Mouse (Mus musculus) intestine, embryonic 14.5 days (tissue): ENCODE results near the gene Rsph14. TPM values are rescaled to one million over a fixed set of nuclear protein-coding genes. Genes with fewer than 3 reads are reported as not detected.

Experiments used
- ATAC-seq: fragments of 200-750 bp; cut with Nextera tagmentation; replicated peaks from 2 replicates; pipeline ENCODE4 v1.8.0; 2017; ENCODE audit warnings: low read depth, moderate number of reproducible peaks, moderate TSS enrichment, moderate library complexity; ENCODE audit not compliant: low FRiP score, low TSS enrichment
- DNase-seq: peaks from one replicate; pipeline ENCODE4 v3.0.0-alpha.2; 2018; ENCODE audit warnings: low spot score
- H3K27ac ChIP-seq: fragments of 300-500 bp; sonication (generic); 2 replicates; pipeline ENCODE4 v1.5.1; 2014; ENCODE audit warnings: low read depth, mild to moderate bottlenecking, control low read depth
- H3K27me3 ChIP-seq: fragments of 300-500 bp; sonication (generic); replicated peaks from 2 replicates; pipeline ENCODE4 v1.6.1; 2014; ENCODE audit warnings: low read length, control low read depth; ENCODE audit not compliant: control insufficient read depth, insufficient read depth
- H3K36me3 ChIP-seq: fragments of 300-500 bp; sonication (generic); 2 replicates; pipeline ENCODE4 v1.6.1; 2014; ENCODE audit warnings: low read length, control low read depth; ENCODE audit not compliant: control insufficient read depth, insufficient read depth
- H3K4me1 ChIP-seq: fragments of 300-500 bp; sonication (generic); replicated peaks from 2 replicates; pipeline ENCODE4 v1.6.1; 2014; ENCODE audit warnings: low read length, control low read depth, mixed read lengths; ENCODE audit not compliant: control insufficient read depth, insufficient read depth
- H3K4me2 ChIP-seq: fragments of 300-500 bp; sonication (generic); 2 replicates; pipeline ENCODE4 v1.6.1; 2014; ENCODE audit warnings: low read length
- H3K4me3 ChIP-seq: fragments of 300-500 bp; sonication (generic); 2 replicates; pipeline ENCODE4 v1.5.1; 2014; ENCODE audit warnings: low read depth, low read length, control low read depth, mixed read lengths
- H3K9ac ChIP-seq: fragments of 300-500 bp; sonication (generic); 2 replicates; pipeline ENCODE4 v1.6.1; 2014; ENCODE audit warnings: mild to moderate bottlenecking, low read length
- H3K9me3 ChIP-seq: fragments of 300-500 bp; sonication (generic); 2 replicates; pipeline ENCODE4 v1.6.1; 2016; ENCODE audit warnings: low read length, control low read depth; ENCODE audit not compliant: control insufficient read depth
- WGBS: fragments of 180-500 bp; shearing (Covaris S2); extraction: QIAGEN DNeasy Blood & Tissue Kit; methylation state at CpG from one replicate; pipeline ENCODE4 v1.1.7; 2014; 5-methylcytosine and 5-hydroxymethylcytosine counted together
- polyA plus RNA-seq: library from polyadenylated mRNA; unstranded; fragments of >200 nt; fragmentation: Nextera tagmentation; extraction: Ambion mirVana; gene quantifications from 2 replicates; pipeline ENCODE4 v1.2.1, GENCODE M21; 2014

Rsph14 gene
- polyA plus RNA-seq, 1 experiment from 2014 or later, result not detected

DNA sequence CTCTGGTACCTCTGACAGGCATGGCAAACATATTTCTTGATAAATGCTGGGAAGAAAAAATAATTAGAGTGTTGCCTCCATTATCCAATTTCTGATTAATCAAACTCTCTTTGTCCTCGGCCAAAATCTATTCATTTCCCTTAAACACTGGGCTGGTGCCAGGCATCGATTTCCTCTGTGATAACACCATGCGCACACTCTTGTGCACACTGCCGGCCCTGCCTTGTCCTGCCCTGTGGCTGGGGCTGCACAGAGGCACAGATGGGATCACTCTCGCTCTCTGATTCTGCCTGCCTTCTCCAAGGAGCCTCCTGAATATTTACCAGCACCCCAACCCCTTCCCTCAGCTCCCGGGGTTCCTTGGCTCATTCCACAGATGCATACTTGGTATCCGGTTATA lies 56.8 kb downstream of the Rsph14 start:
- no peak overlapping the region for H3K4me3 ChIP-seq
- DNase-seq (no peak), ATAC-seq (no peak)
- no peak overlapping the region for H3K9ac ChIP-seq
- no peak overlapping the region for H3K4me2 ChIP-seq
- no peaks in the 10 kb centered on the region for H3K4me1 ChIP-seq
- no peaks in the 10 kb centered on the region for H3K27me3 ChIP-seq
- H3K9me3 ChIP-seq, result no peaks in the 10 kb centered on the region
- no peak overlapping the region for H3K27ac ChIP-seq
- H3K36me3 ChIP-seq, result no peaks in the 10 kb centered on the region
- WGBS, result 72% methylated on average over 7 of the region's 7 CpGs

DNA sequence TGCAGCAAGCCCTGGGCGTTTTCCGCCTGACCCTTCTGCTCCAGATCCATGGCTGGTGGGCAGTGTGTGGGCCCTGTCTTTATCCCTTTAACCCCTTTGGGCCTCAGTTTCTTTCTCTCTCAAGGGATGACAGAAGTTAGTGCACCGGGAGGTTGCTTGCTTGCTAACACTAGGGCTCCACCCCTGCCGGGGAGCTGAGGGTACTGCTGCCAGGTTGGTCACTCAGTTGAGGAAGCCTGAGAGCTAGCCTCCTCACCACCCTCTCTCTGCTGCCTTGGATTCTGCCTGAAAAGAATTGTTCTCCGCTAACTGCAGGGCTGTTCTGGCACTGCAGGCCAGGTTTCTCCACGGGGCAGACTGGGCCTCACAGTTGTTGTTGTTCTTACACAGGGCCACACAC lies 59.4 kb downstream of the Rsph14 start:
- H3K9ac ChIP-seq, result no peak overlapping the region
- H3K9me3 ChIP-seq, result no peaks in the 10 kb centered on the region
- no peak overlapping the region for H3K4me3 ChIP-seq
- ATAC-seq, result no peak
- H3K27ac ChIP-seq, result no peak overlapping the region
- no peak overlapping the region for H3K4me2 ChIP-seq
- no peak for DNase-seq
- H3K4me1 ChIP-seq, result peaks cover 2% of the 10 kb centered on the region; the same call in 1 of the 2 replicates
- 75% methylated on average over 6 of the region's 6 CpGs for WGBS
- H3K36me3 ChIP-seq, result no peaks in the 10 kb centered on the region
- H3K27me3 ChIP-seq, result peaks cover 6% of the 10 kb centered on the region; the same call in 1 of the 2 replicates

DNA sequence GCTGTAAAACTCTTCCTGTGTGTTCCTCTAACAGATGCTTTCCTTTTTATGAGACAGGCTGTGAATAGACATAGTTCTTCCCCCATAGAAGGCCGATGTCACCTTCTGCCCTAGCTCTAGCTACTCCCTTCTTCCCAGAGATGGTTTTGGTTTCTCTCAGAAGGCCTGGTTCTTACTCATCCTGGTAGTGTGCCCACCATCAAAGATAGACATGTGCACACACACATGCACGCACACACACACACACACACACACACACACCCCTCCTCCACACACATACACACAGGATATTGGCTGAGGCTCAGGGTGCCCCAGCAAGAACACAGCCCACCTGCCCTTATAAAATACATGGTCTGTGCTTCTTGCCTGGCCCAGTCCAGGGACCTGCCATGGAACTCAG lies 63.1 kb downstream of the Rsph14 start:
- no peak overlapping the region for H3K27ac ChIP-seq
- 83% methylated on average over 2 of the region's 2 CpGs for WGBS
- H3K4me1 ChIP-seq, result peaks cover 15% of the 10 kb centered on the region; the same call in 1 of the 2 replicates
- DNase-seq (no peak), ATAC-seq (no peak)
- no peak overlapping the region for H3K4me2 ChIP-seq
- H3K9ac ChIP-seq, result no peak overlapping the region
- H3K36me3 ChIP-seq, result no peaks in the 10 kb centered on the region
- no peak overlapping the region for H3K4me3 ChIP-seq
- peaks cover 12% of the 10 kb centered on the region for H3K27me3 ChIP-seq
- no peaks in the 10 kb centered on the region for H3K9me3 ChIP-seq

DNA sequence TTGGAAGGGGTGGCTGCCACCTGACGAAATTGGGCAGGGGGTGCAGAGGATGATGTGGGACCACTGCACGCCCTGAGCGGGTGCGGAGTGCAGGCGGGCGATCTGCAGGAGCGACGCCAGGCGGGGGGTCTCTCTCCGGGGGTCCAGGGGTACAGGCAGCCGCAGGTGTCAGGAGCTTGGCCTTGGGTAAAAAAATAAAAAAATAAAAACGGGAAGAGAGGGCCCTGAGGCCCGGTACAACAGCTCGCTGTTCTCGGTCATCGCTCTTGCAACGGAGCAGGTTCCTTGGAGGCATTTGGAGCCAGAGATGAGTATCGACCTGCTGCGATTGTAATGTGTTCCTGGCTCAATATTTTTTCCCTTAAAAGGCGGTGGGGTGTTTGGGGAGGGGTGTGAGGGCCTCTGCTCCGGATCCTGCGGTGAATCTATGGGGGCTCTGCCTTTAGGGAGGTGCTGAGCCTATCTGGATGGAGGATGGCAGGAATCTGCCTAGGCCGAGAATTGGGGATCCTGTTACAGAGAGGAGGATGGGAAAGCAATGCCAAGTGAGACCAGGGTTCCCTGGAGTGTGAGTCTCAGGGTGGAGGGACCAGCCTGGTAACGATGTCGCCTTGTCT lies 64.6 kb downstream of the Rsph14 start:
- Histone ChIP-seq H3K36me3 (no peaks in the 10 kb centered on the region), H3K9ac (peak overlapping the region; percentile 44), H3K27me3 (peaks cover 12% of the 10 kb centered on the region), H3K27ac (no peak overlapping the region), H3K4me3 (peak overlapping the region; percentile 51), H3K4me2 (peak overlapping the region; percentile 94), H3K4me1 (peaks cover 15% of the 10 kb centered on the region; the same call in 1 of the 2 replicates), H3K9me3 (no peaks in the 10 kb centered on the region)
- WGBS, result 4% methylated on average over 25 of the region's 25 CpGs
- ATAC-seq (peak; percentile 14), DNase-seq (no peak)

DNA sequence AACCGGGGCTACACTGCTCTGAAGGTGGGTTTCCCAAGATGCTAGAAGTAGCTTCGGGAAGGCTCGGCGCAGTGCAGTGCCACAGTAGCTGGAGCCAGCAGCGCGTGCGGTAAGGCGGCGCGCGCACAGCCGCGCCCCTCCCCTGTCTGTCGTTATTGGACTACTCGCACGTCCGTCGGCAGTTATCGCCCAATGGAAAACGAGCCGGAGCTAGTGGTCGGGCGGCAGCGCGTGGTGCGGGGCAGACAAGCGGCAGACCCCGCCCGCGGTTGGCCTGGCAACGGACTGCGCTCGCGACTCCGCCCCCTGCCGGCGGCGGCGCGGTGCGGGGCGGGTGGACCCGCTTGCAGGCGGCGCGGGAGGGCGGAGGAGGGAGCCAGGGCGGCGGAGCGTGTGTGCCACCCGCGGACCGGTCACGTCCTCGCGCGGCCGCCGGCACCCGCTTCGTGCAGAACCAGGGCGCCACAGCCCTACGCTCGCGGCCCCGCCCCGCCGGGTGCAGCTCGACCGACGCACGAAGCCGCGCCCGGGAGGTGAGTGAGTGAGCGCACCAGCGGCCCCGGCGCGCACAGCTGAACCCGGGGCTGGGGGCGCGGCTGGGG lies 65.4 kb downstream of the Rsph14 start, which contains the start of gene Gnaz:
Gene Gnaz (plus strand): TSS at position 328 of the 602 bp plus-strand sequence.
- Histone ChIP-seq H3K36me3 (no peaks in the 10 kb centered on the region), H3K27ac (no peak within 1 kb of the TSS), H3K27me3 (peaks cover 12% of the 10 kb centered on the region), H3K9ac (peak within 1 kb of the TSS; percentile 44), H3K4me3 (peak within 1 kb of the TSS; percentile 51), H3K4me1 (peaks cover 15% of the 10 kb centered on the region; the same call in 1 of the 2 replicates), H3K4me2 (peak within 1 kb of the TSS; percentile 94), H3K9me3 (no peaks in the 10 kb centered on the region)
- ATAC-seq, result peak; percentile 97
- under 1% methylated on average over 83 of the region's 83 CpGs for WGBS
- DNase-seq, result peak; percentile 97

DNA sequence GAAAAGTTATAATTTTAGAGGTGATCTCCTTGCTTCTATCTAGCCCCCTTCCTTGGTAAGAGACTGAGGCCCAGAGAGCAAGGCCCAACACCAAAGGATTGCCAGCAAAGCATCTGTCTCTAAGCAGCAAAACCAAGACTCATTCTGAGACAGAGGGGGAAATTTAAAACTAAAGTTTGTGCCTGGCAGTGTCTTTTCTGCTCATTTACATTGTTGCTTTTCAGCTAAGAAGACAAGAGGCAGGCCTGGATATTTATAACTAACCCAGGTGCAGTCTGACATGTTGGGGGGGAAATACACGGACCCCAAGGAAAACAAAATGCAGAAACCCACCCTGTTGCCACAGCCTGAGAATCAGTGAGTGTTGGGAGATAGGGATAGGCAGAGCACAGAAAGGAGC lies 68.0 kb downstream of the Rsph14 start:
- Histone ChIP-seq H3K4me3 (no peak overlapping the region), H3K4me2 (no peak overlapping the region), H3K4me1 (peaks cover 15% of the 10 kb centered on the region; the same call in 1 of the 2 replicates), H3K9ac (no peak overlapping the region), H3K27me3 (peaks cover 12% of the 10 kb centered on the region), H3K27ac (no peak overlapping the region), H3K9me3 (no peaks in the 10 kb centered on the region), H3K36me3 (no peaks in the 10 kb centered on the region)
- ATAC-seq, result no peak
- WGBS, result 64% methylated on average over 1 of the region's 1 CpGs
- DNase-seq, result no peak

DNA sequence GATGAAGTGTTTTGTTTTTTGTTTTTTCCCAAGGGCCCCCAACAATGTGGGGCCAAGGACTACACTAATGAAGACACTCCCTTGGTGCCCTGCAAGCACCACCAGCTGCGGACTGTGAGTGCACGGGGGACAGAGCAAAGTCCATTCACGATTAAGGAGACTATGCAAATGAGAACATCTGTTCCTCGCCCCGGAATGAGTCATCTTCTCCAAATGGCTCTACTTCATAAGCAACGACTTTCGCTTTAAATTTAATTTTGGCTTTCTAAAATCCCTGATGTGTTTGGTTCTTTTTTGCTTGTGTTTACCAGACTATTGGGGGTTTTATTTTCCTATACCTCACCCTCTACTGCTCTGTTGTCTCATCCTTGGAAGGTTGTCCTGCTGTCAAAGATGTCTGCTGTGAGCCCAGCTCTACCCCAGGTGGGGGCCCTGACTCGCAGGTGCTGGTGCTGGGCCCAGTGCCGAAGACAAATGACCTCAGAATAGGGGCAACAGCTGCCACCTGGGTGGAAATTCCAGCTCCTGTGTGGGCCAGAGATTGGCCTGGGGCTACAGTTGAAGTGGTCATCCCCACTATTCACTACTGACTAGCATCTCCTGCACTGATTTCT lies 79.4 kb downstream of the Rsph14 start:
- Histone ChIP-seq H3K4me2 (no peak overlapping the region), H3K4me1 (no peaks in the 10 kb centered on the region), H3K4me3 (no peak overlapping the region), H3K36me3 (no peaks in the 10 kb centered on the region), H3K9me3 (no peaks in the 10 kb centered on the region), H3K27me3 (no peaks in the 10 kb centered on the region), H3K9ac (no peak overlapping the region), H3K27ac (no peak overlapping the region)
- DNase-seq (no peak), ATAC-seq (no peak)
- WGBS, result 50% methylated on average over 9 of the region's 9 CpGs

DNA sequence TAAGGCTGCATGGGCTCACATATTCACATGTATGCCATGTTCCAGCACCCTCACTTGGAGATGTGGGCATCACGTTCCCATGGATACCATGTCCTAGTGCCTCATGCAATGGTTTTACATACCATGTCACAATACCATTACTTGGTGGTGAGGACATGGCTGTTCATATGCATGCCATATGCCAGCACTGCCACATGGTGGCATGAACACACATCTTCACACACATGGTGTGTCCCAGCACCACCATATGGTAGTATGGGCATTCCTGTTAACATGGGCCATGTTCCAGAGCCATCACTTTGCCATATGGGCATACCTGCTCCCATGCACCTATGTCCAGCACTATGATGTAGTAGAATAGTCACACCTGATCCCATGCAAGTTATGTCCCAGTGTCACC lies 91.6 kb downstream of the Rsph14 start:
- H3K9me3 ChIP-seq, result no peaks in the 10 kb centered on the region
- H3K27ac ChIP-seq, result no peak overlapping the region
- H3K9ac ChIP-seq, result no peak overlapping the region
- H3K36me3 ChIP-seq, result no peaks in the 10 kb centered on the region
- H3K27me3 ChIP-seq, result no peaks in the 10 kb centered on the region
- ATAC-seq (no peak), DNase-seq (no peak)
- no peaks in the 10 kb centered on the region for H3K4me1 ChIP-seq
- WGBS, result 95% methylated on average over 1 of the region's 1 CpGs
- H3K4me2 ChIP-seq, result no peak overlapping the region
- no peak overlapping the region for H3K4me3 ChIP-seq
